Mouse (Mus musculus) heart, embryonic 16.5 days (tissue): Measurements from ENCODE around the gene Ugt1a6a. TPM values are rescaled to one million over a fixed set of nuclear protein-coding genes. Genes with fewer than 3 reads are reported as not detected.
"Not testable (repeated sequence)": the region's sequence is repeated elsewhere in the genome, so short reads cannot be mapped to it uniquely, and the experiment has no call there.

Experiments used
- ATAC-seq: fragments of 200-750 bp; cut with Nextera tagmentation; replicated peaks from 2 replicates; pipeline ENCODE4 v1.8.0; 2017; ENCODE audit warnings: moderate number of reproducible peaks; ENCODE audit not compliant: insufficient read depth, low FRiP score; ENCODE audit errors: extremely low read depth
- H3K27ac ChIP-seq: fragments of 300-500 bp; sonication (generic); 2 replicates; pipeline ENCODE4 v1.5.1; 2014; ENCODE audit warnings: mild to moderate bottlenecking, low read length, control low read depth, moderate library complexity
- H3K27me3 ChIP-seq: fragments of 300-500 bp; sonication (generic); 2 replicates; pipeline ENCODE4 v1.6.1; 2014; ENCODE audit warnings: low read length, mixed read lengths; ENCODE audit not compliant: control insufficient read depth, insufficient read depth
- H3K36me3 ChIP-seq: fragments of 300-500 bp; sonication (generic); 2 replicates; pipeline ENCODE4 v1.6.1; 2014; ENCODE audit not compliant: control insufficient read depth, insufficient read depth
- H3K4me1 ChIP-seq: fragments of 300-500 bp; sonication (generic); 2 replicates; pipeline ENCODE4 v1.6.1; 2014; ENCODE audit warnings: low read length, mixed read lengths; ENCODE audit not compliant: control insufficient read depth, insufficient read depth
- H3K4me2 ChIP-seq: fragments of 300-500 bp; sonication (generic); 2 replicates; pipeline ENCODE4 v1.6.1; 2014; ENCODE audit warnings: low read depth, mild to moderate bottlenecking, control low read depth, low read length
- H3K4me3 ChIP-seq: fragments of 300-500 bp; sonication (generic); 2 replicates; pipeline ENCODE4 v1.5.1; 2014; ENCODE audit warnings: mild to moderate bottlenecking, control low read depth, low read length
- H3K9ac ChIP-seq: fragments of 300-500 bp; sonication (generic); 2 replicates; pipeline ENCODE4 v1.6.1; 2014; ENCODE audit warnings: low read length, control low read depth
- H3K9me3 ChIP-seq: fragments of 300-500 bp; sonication (generic); replicated peaks from 2 replicates; pipeline ENCODE4 v1.6.1; 2016; ENCODE audit warnings: low read length; ENCODE audit not compliant: control insufficient read depth
- WGBS: fragments of 180-500 bp; shearing (Covaris S2); extraction: QIAGEN DNeasy Blood & Tissue Kit; methylation state at CpG from one replicate; pipeline ENCODE4 v1.1.7; 2014; 5-methylcytosine and 5-hydroxymethylcytosine counted together
- polyA plus RNA-seq: library from polyadenylated mRNA; unstranded; fragments of >200 nt; fragmentation: Nextera tagmentation; extraction: Ambion mirVana; gene quantifications from 2 replicates; pipeline ENCODE4 v1.2.1, GENCODE M21; 2015

The Ugt1a6a gene
- polyA plus RNA-seq, 1 experiment from 2014 or later = 0.83 TPM

DNA sequence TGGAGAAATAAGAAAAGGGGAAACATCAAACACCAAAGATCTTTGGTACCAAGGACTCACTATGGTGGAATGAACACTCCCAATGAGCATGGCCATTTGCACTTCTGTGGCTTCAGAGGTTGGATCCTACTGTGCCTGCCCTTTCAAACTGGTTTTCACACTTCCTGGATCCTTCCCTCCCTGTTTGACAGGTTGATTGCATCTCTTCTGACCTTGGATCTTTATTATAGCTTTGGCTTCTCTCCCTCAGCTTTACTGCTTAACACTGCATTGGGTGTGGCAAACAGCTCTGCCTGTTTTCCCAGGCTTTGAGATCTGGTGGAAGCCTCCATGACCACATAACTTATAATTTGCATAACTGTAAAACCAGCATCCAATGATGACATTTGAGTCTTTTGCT, 85.7 kb downstream of the Ugt1a6a start:
- Histone ChIP-seq H3K4me1 (no peaks in the 10 kb centered on the region), H3K4me3 (no peak overlapping the region), H3K9me3 (peaks cover 26% of the 10 kb centered on the region), H3K27me3 (no peaks in the 10 kb centered on the region), H3K27ac (no peak overlapping the region), H3K36me3 (no peaks in the 10 kb centered on the region), H3K9ac (no peak overlapping the region), H3K4me2 (no peak overlapping the region)
- no peak for ATAC-seq

DNA sequence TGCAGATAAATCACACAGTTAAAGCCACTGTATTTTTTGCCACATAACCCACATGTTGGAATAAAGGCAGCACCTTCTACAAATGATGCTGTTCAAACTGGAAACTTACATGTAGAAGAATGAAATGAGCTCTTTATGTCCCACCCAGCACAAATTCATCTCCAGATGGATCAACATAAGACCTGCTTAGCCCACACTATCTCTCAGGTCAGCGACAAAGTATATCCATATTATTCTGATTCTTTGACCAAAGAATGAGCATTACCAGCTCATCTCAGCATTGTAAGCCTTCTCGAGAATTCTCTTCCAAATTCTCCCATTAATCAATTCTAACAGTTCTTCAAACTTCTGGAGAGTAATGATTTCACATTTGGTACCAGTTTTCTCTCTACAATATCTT, 87.6 kb downstream of the Ugt1a6a start:
- Histone ChIP-seq H3K4me3 (no peak overlapping the region), H3K4me2 (no peak overlapping the region), H3K36me3 (no peaks in the 10 kb centered on the region), H3K4me1 (no peaks in the 10 kb centered on the region), H3K27me3 (no peaks in the 10 kb centered on the region), H3K9ac (no peak overlapping the region), H3K9me3 (peaks cover 28% of the 10 kb centered on the region), H3K27ac (no peak overlapping the region)
- 48% methylated on average over 2 of the region's 2 CpGs for WGBS
- no peak for ATAC-seq

DNA sequence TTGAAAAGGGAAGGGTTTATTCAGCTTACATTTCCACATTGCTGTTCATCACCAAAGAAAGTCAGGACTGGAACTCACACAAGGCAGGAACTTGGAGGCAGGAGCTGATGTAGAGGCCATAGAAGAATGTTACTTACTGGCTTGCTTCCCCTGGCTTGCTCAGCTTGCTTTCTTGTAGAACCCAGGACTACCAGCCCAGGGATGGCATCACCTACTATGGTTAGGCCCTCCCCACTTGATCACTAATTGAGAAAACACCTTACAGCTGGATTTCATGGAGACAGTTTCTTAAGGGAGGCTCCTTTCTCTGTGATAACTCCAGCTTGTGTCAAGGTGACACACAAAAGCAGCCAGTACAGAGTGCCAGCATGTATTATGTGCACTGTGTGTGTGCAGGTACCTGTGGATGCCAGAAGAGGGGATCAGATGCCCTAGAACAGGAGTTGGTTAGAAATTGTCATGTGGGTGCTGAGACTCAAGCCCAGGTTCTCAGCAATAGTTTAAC, 88.5 kb downstream of the Ugt1a6a start:
- H3K4me1 ChIP-seq, ATAC-seq, H3K36me3 ChIP-seq, H3K27me3 ChIP-seq, H3K27ac ChIP-seq, H3K4me2 ChIP-seq, H3K9ac ChIP-seq, H3K4me3 ChIP-seq: not testable (repeated sequence)
- peaks cover 31% of the 10 kb centered on the region for H3K9me3 ChIP-seq

DNA sequence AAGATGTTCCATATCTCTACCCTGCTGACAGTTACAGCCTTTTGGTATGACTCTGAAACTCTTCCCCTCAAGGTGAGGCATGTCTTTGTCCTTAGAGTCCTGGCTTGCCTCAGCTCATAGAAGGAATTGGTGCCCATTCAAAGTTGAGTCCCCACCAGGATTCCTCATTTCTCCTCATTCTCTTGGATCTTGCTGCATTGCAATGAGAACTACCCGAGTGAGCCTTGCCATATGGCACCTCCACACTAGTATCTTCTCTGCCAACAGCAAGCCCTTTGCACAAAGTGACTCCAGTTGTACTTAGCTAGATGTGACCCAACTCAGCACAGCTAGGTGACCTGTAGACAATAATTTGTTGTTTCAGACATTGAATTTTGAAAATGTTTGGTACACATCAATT, 89.0 kb downstream of the Ugt1a6a start:
- Histone ChIP-seq H3K36me3 (no peaks in the 10 kb centered on the region), H3K4me1 (no peaks in the 10 kb centered on the region), H3K27ac (no peak overlapping the region), H3K9me3 (peaks cover 36% of the 10 kb centered on the region), H3K4me2 (no peak overlapping the region), H3K27me3 (no peaks in the 10 kb centered on the region), H3K9ac (no peak overlapping the region), H3K4me3 (no peak overlapping the region)
- WGBS = 36% methylated on average over 1 of the region's 1 CpGs
- ATAC-seq = no peak

DNA sequence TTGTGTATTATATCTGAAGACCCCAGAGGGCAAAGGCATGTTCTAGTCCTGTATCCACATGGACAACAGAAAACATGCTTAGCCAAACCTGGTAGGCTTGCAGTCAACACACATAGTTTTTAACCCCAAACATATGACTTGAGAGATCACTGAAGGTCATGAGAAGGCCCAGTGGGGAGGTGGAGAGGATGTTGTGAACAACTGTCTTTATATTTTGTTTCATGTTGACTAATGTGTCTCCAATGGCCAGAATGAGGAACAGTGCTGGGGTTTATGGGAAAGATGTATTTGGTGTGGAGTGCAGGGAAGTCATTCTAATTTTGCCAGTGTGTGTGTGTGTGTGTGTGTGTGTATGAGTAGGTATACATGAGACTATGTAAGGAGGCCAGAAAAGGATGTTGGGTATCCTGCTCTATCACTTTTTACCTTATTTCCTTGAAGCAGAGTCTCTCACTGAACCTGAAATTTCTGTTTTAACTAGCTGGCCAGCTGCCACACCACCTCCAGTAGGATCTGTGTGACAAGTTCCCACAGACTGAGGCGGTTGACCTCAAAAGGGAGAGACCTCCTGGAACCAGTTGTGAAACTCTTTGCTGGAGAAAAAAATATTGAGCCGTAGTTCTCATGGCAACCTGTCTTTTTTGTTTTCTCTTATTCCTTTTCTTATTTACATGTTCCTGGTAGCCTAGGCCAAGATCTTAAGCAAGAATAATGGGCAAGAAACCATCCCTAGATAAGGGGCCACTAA, 89.6 kb downstream of the Ugt1a6a start:
- WGBS = 61% methylated on average over 2 of the region's 2 CpGs
- H3K4me1 ChIP-seq = no peaks in the 10 kb centered on the region
- H3K9ac ChIP-seq = no peak overlapping the region
- no peak for ATAC-seq
- H3K4me3 ChIP-seq = no peak overlapping the region
- H3K9me3 ChIP-seq = peaks cover 42% of the 10 kb centered on the region
- H3K27me3 ChIP-seq = no peaks in the 10 kb centered on the region
- no peak overlapping the region for H3K27ac ChIP-seq
- no peaks in the 10 kb centered on the region for H3K36me3 ChIP-seq
- H3K4me2 ChIP-seq = no peak overlapping the region

DNA sequence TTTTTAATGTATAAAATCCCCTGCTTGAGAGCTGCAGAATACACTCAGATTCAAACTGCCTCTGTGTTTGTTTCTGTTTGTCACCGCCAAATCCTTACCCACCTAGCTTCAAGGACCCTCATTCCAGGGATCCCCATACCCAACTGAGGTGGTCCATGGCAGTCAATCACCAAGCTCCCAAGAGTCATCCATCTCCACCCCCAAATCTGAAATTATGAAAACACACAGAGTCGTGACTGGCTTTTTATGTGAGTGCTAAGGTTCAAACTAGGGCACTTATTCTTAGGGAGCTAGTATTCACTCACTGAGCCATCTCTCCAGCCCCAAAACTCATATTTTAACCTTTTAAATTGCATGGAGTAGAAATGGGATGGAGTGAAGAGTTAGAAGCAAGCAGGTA, 90.7 kb downstream of the Ugt1a6a start:
- H3K9me3 ChIP-seq = peaks cover 53% of the 10 kb centered on the region

DNA sequence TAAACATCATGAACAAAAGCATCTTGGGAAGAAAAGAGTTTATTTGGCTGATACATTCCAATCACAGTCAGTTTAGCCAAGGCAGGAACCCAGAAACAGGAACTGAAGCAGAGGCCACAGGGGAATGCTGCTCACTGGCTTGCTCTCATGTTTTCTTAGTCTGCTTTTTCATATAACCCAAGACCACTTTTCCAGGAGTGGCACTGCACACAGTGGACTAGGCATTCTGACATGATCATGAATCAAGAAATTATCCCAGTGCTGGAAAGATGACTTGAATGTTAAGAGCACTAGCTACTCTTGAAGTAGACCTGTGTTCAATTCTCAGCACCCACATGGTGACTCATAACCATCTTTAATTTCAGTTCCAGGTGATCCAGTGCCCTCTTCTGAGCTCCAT, 91.1 kb downstream of the Ugt1a6a start:
- Histone ChIP-seq H3K27me3 (no peaks in the 10 kb centered on the region), H3K9me3 (peaks cover 57% of the 10 kb centered on the region)
- ATAC-seq = no peak

More for the DNA sequence above, 90.7 kb downstream of the Ugt1a6a start:
- not testable (repeated sequence) for H3K27ac ChIP-seq, H3K4me1 ChIP-seq, H3K36me3 ChIP-seq, H3K9ac ChIP-seq, H3K4me2 ChIP-seq, H3K27me3 ChIP-seq, ATAC-seq, H3K4me3 ChIP-seq
- 36% methylated on average over 2 of the region's 2 CpGs for WGBS

DNA sequence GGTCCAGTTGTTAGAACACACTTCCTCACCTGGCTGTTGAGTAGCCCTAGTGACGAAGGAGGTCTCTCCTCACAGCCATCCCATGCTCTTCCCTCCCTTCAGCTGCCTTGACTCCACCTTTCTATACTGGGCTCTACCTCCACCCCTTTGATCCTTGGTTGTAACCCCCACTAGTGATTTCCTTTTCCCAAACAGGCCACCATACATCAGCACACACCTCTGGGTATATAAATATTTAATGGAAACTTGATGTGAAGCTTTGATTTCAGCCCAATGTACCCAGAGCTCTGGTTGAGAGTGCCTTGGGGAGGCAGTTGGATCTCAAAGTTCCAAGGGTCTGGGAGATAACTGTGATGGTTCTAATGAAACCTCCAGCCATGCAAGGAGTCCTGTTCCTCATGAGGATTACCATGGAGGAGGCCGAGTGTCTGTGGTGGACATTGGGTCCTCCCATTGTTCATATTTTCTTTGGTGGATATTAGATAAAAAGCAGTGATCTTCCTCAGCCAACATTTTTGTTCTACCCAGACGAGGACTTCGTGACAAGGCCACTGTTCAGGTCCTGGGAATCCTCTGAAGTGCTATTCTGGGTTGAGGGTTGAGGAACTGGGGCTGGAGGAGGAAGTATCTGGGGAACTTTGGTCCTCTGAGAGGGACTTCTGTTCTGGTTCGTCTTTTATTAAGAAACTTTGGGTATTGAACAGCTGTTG, 92.2 kb downstream of the Ugt1a6a start, which contains the start of gene Mroh2a:
Mroh2a (plus strand) TSS at position 317 of the 710 bp plus-strand sequence.
- Histone ChIP-seq H3K9ac (no peak within 1 kb of the TSS), H3K4me3 (no peak within 1 kb of the TSS), H3K27me3 (no peaks in the 10 kb centered on the region), H3K27ac (no peak within 1 kb of the TSS), H3K4me2 (no peak within 1 kb of the TSS), H3K36me3 (no peaks in the 10 kb centered on the region), H3K9me3 (peaks cover 68% of the 10 kb centered on the region), H3K4me1 (no peaks in the 10 kb centered on the region)
- 47% methylated on average over 5 of the region's 5 CpGs for WGBS
- no peak for ATAC-seq

More for the DNA sequence above, 91.1 kb downstream of the Ugt1a6a start:
- Histone ChIP-seq H3K9ac (no peak overlapping the region), H3K27ac (no peak overlapping the region), H3K4me2 (no peak overlapping the region), H3K4me3 (no peak overlapping the region), H3K36me3 (no peaks in the 10 kb centered on the region), H3K4me1 (no peaks in the 10 kb centered on the region)

DNA sequence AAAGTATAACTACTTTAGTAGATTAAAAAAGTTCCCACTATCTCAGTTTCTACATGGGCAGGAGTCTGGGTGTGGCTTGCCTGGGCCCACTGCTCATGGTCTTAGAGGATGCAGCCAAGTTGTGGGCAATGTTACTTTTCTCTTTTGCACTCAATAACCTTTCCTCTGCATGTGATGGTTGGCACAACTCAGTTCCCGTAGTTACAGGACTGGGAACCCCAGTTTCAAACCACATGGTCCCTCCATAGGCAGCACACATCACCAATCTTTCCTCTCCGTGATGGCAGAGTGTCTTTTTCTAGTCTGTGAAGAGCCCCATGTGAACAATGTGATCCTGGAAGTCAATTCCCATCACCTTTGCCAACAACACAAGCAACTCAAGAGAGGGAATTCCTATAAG, 92.9 kb downstream of the Ugt1a6a start:
- no peaks in the 10 kb centered on the region for H3K27me3 ChIP-seq
- no peaks in the 10 kb centered on the region for H3K36me3 ChIP-seq
- H3K4me1 ChIP-seq = no peaks in the 10 kb centered on the region
- H3K9ac ChIP-seq = no peak overlapping the region
- H3K4me2 ChIP-seq = no peak overlapping the region
- WGBS = 48% methylated on average over 2 of the region's 2 CpGs
- no peak overlapping the region for H3K27ac ChIP-seq
- H3K9me3 ChIP-seq = peaks cover 72% of the 10 kb centered on the region
- ATAC-seq = no peak
- no peak overlapping the region for H3K4me3 ChIP-seq
